Mouse (Mus musculus) hindbrain, embryonic 16.5 days (tissue): ENCODE results near the gene Maff. TPM values are rescaled to one million over a fixed set of nuclear protein-coding genes. Genes with fewer than 3 reads are reported as not detected.

ENCODE experiments used
- ATAC-seq: fragments of 200-750 bp; cut with Nextera tagmentation; 2 replicates; pipeline ENCODE4 v1.8.0; 2017; ENCODE audit warnings: moderate TSS enrichment, moderate library complexity
- H3K27ac ChIP-seq: fragments of 300-500 bp; sonication (generic); 2 replicates; pipeline ENCODE4 v1.5.1; 2014; ENCODE audit warnings: low read depth, mild to moderate bottlenecking, control low read depth, low read length, moderate library complexity
- H3K27me3 ChIP-seq: fragments of 300-500 bp; sonication (generic); replicated peaks from 2 replicates; pipeline ENCODE4 v1.6.1; 2014; ENCODE audit warnings: low read length; ENCODE audit not compliant: control insufficient read depth, insufficient read depth
- H3K36me3 ChIP-seq: fragments of 300-500 bp; sonication (generic); 2 replicates; pipeline ENCODE4 v1.6.1; 2014; ENCODE audit warnings: mild to moderate bottlenecking, low read length, moderate library complexity, mixed read lengths; ENCODE audit not compliant: control insufficient read depth, insufficient read depth
- H3K4me1 ChIP-seq: fragments of 300-500 bp; sonication (generic); 2 replicates; pipeline ENCODE4 v1.6.1; 2014; ENCODE audit warnings: low read depth, low read length; ENCODE audit not compliant: control insufficient read depth, insufficient read depth
- H3K4me2 ChIP-seq: fragments of 300-500 bp; sonication (generic); 2 replicates; pipeline ENCODE4 v1.6.1; 2014; ENCODE audit warnings: mild to moderate bottlenecking, low read length, control low read depth, moderate library complexity
- H3K4me3 ChIP-seq: fragments of 300-500 bp; sonication (generic); 2 replicates; pipeline ENCODE4 v1.5.1; 2014; ENCODE audit warnings: mild to moderate bottlenecking, low read length, control low read depth, moderate library complexity
- H3K9ac ChIP-seq: fragments of 300-500 bp; sonication (generic); 2 replicates; pipeline ENCODE4 v1.6.1; 2014; ENCODE audit warnings: low read depth, mild to moderate bottlenecking, control low read depth, low read length, moderate library complexity
- H3K9me3 ChIP-seq: fragments of 300-500 bp; sonication (generic); 2 replicates; pipeline ENCODE4 v1.6.1; 2014; ENCODE audit warnings: mild to moderate bottlenecking, low read length, moderate library complexity; ENCODE audit not compliant: control insufficient read depth
- WGBS: fragments of 180-500 bp; shearing (Covaris S2); extraction: QIAGEN DNeasy Blood & Tissue Kit; methylation state at CpG from one replicate; pipeline ENCODE4 v1.1.7; 2014; 5-methylcytosine and 5-hydroxymethylcytosine counted together
- polyA plus RNA-seq: library from polyadenylated mRNA; unstranded; fragments of >200 nt; fragmentation: Nextera tagmentation; extraction: Ambion mirVana; gene quantifications from 2 replicates; pipeline ENCODE4 v1.2.1, GENCODE M21; 2015

Gene Maff
- polyA plus RNA-seq, 1 experiment from 2014 or later: 1.2 TPM

DNA sequence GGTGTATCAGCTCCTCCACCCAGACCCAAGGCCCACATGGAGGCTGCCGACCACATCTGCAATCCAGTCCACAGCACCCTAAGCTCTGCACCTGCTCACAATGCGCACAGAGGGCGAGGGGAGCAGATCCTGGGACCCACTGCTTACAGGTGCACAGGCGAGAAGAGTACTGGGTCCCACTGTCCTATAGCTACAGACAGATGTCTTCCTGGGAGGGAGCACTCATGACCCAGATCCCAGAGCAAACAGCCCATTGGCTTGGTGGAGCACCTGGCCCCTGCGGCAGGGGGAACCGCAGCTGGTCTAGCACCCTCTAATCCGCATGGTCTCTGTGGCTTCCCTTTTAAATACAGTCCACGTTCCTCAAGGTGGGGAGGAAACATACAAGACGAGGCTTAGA, 35.2 kb downstream of the Maff start:
- no peaks in the 10 kb centered on the region for H3K9me3 ChIP-seq
- 87% methylated on average over 9 of the region's 9 CpGs for WGBS

DNA sequence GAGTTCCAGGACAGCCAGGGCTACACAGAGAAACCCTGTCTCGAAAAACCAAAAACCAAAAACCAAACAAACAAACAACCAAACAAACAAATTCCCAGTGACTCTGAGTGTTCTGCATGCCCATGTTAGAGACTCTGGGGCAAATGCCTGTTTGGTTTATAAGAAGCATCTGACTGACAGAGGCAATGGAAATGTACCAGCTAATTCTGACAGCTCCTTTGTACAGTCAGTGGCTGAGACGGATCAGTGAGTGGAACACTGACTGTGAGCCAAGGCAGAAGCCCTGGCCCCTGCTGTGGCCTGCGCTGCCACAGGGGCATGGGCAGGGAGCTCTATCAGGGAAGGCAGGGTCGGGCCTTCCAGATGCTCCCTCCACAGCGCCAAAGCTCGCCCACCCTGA, 40.7 kb downstream of the Maff start:
- H3K4me1 ChIP-seq: peaks cover 8% of the 10 kb centered on the region
- H3K9me3 ChIP-seq: no peaks in the 10 kb centered on the region
- no peak for ATAC-seq
- H3K9ac ChIP-seq: no peak overlapping the region
- H3K4me2 ChIP-seq: no peak overlapping the region
- H3K27me3 ChIP-seq: no peaks in the 10 kb centered on the region
- WGBS: 60% methylated on average over 6 of the region's 6 CpGs
- H3K36me3 ChIP-seq: no peaks in the 10 kb centered on the region
- no peak overlapping the region for H3K4me3 ChIP-seq
- no peak overlapping the region for H3K27ac ChIP-seq

More for the DNA sequence above, 35.2 kb downstream of the Maff start:
- no peak overlapping the region for H3K4me2 ChIP-seq
- H3K27ac ChIP-seq: no peak overlapping the region
- peaks cover 10% of the 10 kb centered on the region for H3K36me3 ChIP-seq
- no peak overlapping the region for H3K4me3 ChIP-seq
- peaks cover 10% of the 10 kb centered on the region; the same call in 1 of the 2 replicates for H3K4me1 ChIP-seq
- no peaks in the 10 kb centered on the region for H3K27me3 ChIP-seq
- ATAC-seq: no peak
- no peak overlapping the region for H3K9ac ChIP-seq

DNA sequence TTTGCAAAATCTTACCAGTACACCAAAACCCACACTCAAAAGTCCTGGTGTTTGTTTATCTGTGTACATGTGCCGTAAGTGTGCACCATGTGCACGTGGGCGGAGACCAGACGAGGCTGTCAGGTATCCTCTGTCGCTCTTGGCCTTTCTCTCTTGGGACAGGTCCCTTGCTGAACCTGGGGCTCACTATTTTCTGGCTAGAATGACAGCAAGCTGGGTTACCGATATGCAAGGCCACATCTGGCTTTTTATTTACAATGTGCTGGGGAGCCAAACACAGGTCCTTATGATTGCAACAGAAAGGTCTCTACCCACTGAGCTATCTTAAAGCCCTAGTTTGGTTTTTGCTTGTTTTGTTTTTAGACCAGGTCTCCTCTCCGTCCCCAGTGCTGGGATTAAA, 41.2 kb downstream of the Maff start:
- peaks cover 11% of the 10 kb centered on the region for H3K4me1 ChIP-seq
- no peaks in the 10 kb centered on the region for H3K27me3 ChIP-seq
- H3K9me3 ChIP-seq: no peaks in the 10 kb centered on the region
- no peak overlapping the region for H3K4me2 ChIP-seq
- no peaks in the 10 kb centered on the region for H3K36me3 ChIP-seq
- no peak overlapping the region for H3K9ac ChIP-seq
- no peak overlapping the region for H3K27ac ChIP-seq
- ATAC-seq: no peak
- no peak overlapping the region for H3K4me3 ChIP-seq
- 88% methylated on average over 7 of the region's 7 CpGs for WGBS

DNA sequence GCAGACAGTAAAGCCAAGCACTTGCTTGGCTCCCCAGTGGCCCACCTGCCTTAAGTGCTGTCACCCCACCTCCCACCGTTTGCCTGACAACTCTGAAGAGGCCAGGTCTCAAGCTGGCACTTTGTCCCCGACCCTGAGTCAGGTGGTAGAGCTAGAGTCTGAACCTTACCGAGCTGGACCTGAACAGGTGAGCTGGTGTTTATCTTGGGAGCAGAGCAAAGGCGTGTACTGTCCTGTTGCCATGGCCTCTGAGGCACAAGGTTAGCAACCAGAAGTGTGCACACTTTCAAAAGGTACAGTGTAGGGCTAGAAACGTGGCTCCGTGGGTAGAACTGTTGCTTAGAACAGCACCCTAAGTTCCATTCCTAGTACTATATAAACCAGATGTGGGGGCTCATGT, 41.8 kb downstream of the Maff start:
- Histone ChIP-seq H3K27ac (no peak overlapping the region), H3K27me3 (no peaks in the 10 kb centered on the region), H3K4me3 (no peak overlapping the region), H3K4me2 (no peak overlapping the region), H3K9ac (no peak overlapping the region), H3K4me1 (peaks cover 13% of the 10 kb centered on the region), H3K36me3 (no peaks in the 10 kb centered on the region), H3K9me3 (no peaks in the 10 kb centered on the region)
- ATAC-seq: no peak
- 78% methylated on average over 6 of the region's 6 CpGs for WGBS

DNA sequence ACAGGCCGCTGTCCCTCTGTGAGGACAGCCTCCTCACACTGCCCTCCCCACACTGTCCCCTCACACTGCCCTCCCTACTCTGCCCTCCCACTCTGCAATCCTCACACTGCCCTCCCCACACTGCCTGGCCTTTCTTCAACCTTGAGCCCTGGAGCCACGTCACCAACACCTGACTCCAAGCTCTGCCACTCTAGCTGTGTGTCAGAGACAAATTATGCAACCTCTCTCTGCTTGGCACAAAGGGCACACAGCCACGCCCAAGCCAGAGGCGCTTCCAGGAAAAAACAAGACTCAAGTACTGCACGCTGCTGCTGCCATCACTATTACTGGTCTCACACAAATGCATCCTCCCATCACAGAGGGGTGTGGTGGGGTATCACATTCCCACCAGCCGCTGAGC, 44.0 kb downstream of the Maff start:
- H3K27me3 ChIP-seq: no peaks in the 10 kb centered on the region
- H3K4me3 ChIP-seq: no peak overlapping the region
- WGBS: 77% methylated on average over 6 of the region's 6 CpGs
- H3K27ac ChIP-seq: no peak overlapping the region
- peaks cover 13% of the 10 kb centered on the region for H3K4me1 ChIP-seq
- H3K4me2 ChIP-seq: no peak overlapping the region
- H3K9ac ChIP-seq: no peak overlapping the region
- H3K9me3 ChIP-seq: no peaks in the 10 kb centered on the region
- no peaks in the 10 kb centered on the region for H3K36me3 ChIP-seq
- no peak for ATAC-seq

DNA sequence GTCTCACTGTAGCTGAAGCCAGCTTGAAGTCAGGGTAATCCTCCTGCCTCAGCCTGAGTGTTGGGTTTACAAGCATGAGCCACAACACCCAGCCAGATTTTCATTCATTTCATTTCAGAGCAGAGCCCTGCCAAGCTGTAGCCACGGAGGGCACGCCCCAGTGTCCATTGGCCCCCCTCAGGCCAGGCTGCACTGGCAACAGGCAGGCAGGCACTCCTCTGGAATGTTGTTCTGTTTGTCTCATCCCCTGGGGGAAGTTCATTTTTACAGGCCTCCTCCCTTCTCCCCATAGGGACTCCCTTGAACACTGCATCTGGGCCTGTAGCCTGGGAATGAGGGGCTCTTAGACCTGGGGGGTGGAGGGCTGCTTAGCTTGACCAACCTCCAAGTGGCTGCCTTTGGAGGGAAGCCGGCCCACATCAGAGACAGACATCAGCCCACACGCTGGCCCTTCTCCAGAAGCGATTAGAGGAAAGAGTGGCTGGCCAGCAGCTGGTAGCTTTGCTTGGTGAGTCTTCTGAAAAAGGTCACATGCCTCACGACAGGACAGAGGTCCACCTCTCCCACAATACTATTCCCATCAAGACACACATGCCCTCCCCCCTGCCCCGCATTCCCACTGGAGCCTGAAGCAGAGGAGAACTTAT, 45.1 kb downstream of the Maff start:
- no peak overlapping the region for H3K4me2 ChIP-seq
- H3K9ac ChIP-seq: no peak overlapping the region
- WGBS: 42% methylated on average over 7 of the region's 7 CpGs
- ATAC-seq: peak; percentile 58
- H3K27me3 ChIP-seq: no peaks in the 10 kb centered on the region
- no peaks in the 10 kb centered on the region for H3K36me3 ChIP-seq
- H3K9me3 ChIP-seq: no peaks in the 10 kb centered on the region
- H3K4me1 ChIP-seq: peaks cover 13% of the 10 kb centered on the region
- H3K27ac ChIP-seq: peak overlapping the region; percentile 25; the same call in 1 of the 2 replicates
- no peak overlapping the region for H3K4me3 ChIP-seq

DNA sequence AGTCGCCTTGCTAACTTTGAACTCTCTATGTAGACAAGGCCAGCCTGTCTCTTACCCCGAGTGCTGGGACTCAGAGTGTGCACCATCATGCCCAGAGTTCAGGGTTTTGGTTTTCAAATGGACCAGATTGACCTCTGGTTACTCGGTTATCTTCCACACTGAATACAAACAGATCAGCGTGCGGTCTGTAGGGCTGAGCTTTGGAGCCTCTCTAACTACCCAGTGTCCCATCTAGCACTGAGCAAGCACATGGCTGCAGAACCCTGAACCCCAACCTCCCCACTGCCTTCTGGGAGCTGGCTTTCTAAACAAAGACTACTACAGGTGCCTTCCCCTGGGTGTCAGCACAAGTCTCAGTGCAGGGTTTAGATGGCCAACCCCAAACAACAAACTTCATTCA, 46.1 kb downstream of the Maff start:
- no peaks in the 10 kb centered on the region for H3K27me3 ChIP-seq
- WGBS: 90% methylated on average over 5 of the region's 5 CpGs
- H3K36me3 ChIP-seq: no peaks in the 10 kb centered on the region
- peaks cover 13% of the 10 kb centered on the region for H3K4me1 ChIP-seq
- H3K9me3 ChIP-seq: no peaks in the 10 kb centered on the region
- H3K27ac ChIP-seq: no peak overlapping the region
- H3K9ac ChIP-seq: no peak overlapping the region
- no peak overlapping the region for H3K4me2 ChIP-seq
- no peak overlapping the region for H3K4me3 ChIP-seq
- ATAC-seq: no peak

DNA sequence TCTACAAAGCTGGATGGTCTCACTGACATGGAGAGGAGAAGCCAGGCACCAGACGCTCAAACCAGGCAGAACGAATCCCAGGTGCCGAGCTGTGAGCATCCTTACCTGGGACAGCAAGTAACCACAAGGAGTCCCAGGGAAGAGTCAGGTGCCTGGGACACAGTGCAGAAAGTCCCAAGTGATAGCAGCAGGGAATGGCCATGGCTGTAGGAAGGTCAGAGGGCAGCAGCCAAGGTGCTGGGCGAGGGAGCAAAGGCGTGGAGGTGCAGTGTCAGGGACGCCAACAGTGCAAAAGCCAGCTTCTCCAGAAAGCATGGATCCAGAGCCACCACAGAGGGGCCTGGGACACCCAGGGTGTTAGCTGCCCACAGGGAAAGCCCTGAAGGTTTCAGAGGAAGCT, 46.7 kb downstream of the Maff start:
- no peak overlapping the region for H3K27ac ChIP-seq
- 81% methylated on average over 6 of the region's 6 CpGs for WGBS
- ATAC-seq: no peak
- H3K9ac ChIP-seq: no peak overlapping the region
- H3K4me1 ChIP-seq: peaks cover 13% of the 10 kb centered on the region
- H3K9me3 ChIP-seq: no peaks in the 10 kb centered on the region
- H3K27me3 ChIP-seq: no peaks in the 10 kb centered on the region
- H3K4me2 ChIP-seq: no peak overlapping the region
- H3K4me3 ChIP-seq: no peak overlapping the region
- no peaks in the 10 kb centered on the region for H3K36me3 ChIP-seq

DNA sequence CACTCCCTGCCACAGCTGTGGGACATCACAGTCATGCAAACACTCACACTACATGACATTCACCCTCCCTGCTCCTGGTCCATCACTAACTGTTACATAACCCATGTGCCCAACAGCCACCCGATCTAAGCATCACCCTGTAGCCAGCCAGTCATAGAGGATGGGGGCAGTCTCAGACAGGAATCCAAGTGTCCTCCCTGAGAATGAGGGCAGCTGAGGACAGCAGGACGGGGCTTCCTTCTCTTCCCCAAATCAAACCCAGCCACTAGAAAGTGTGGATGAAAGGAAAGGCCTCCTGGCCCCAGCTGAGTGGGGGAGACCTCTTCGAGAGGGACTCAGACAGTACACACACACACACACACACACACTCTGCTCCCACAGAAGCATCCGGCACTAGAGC, 48.4 kb downstream of the Maff start:
- H3K4me2 ChIP-seq: no peak overlapping the region

More for the DNA sequence above, 48.4 kb downstream of the Maff start:
- no peak overlapping the region for H3K4me3 ChIP-seq
- H3K27ac ChIP-seq: no peak overlapping the region
- no peaks in the 10 kb centered on the region for H3K36me3 ChIP-seq
- WGBS: 88% methylated on average over 4 of the region's 4 CpGs
- H3K9me3 ChIP-seq: no peaks in the 10 kb centered on the region
- H3K9ac ChIP-seq: no peak overlapping the region
- H3K27me3 ChIP-seq: no peaks in the 10 kb centered on the region
- peaks cover 19% of the 10 kb centered on the region for H3K4me1 ChIP-seq
- ATAC-seq: no peak
